Mouse (Mus musculus) forebrain, embryonic 10.5 days (tissue): ENCODE measurements around the gene Abl2. TPM values are rescaled to one million over a fixed set of nuclear protein-coding genes. Genes with fewer than 3 reads are reported as not detected.
"Not testable (repeated sequence)": the region's sequence is repeated elsewhere in the genome, so short reads cannot be mapped to it uniquely, and the experiment has no call there.

Experiments
- DNase-seq: peaks from one replicate; pipeline ENCODE4 v3.0.0-alpha.2; 2017; ENCODE audit warnings: low spot score; ENCODE audit errors: extremely low spot score
- H3K27ac ChIP-seq: fragments of 300-500 bp; sonication (generic); 2 replicates; pipeline ENCODE4 v1.5.1; 2016; ENCODE audit warnings: mild to moderate bottlenecking
- H3K27me3 ChIP-seq: fragments of 300-500 bp; sonication (generic); 2 replicates; pipeline ENCODE4 v1.6.1; 2016; ENCODE audit warnings: mild to moderate bottlenecking; ENCODE audit not compliant: poor library complexity, severe bottlenecking
- H3K36me3 ChIP-seq: fragments of 300-500 bp; sonication (generic); replicated peaks from 2 replicates; pipeline ENCODE4 v1.6.1; 2016; ENCODE audit warnings: mild to moderate bottlenecking, moderate library complexity
- H3K4me1 ChIP-seq: fragments of 300-500 bp; sonication (generic); 2 replicates; pipeline ENCODE4 v1.6.1; 2016
- H3K4me3 ChIP-seq: fragments of 300-500 bp; sonication (generic); 2 replicates; pipeline ENCODE4 v1.5.1; 2016; ENCODE audit warnings: mild to moderate bottlenecking, moderate library complexity
- H3K9me3 ChIP-seq: fragments of 300-500 bp; sonication (generic); 2 replicates; pipeline ENCODE4 v1.6.1; 2016; ENCODE audit warnings: mild to moderate bottlenecking, moderate library complexity
- WGBS: fragments of 180-500 bp; shearing (Covaris S2); methylation state at CpG from one replicate; pipeline ENCODE4 v1.1.7; 2016; 5-methylcytosine and 5-hydroxymethylcytosine counted together
- polyA plus RNA-seq: library from polyadenylated mRNA; unstranded; fragments of >200 nt; fragmentation: Nextera tagmentation; extraction: Ambion mirVana; gene quantifications from 2 replicates; pipeline ENCODE4 v1.2.1, GENCODE M21; 2016

Abl2 gene
- polyA plus RNA-seq, 1 experiment from 2014 or later = 5.0 TPM

DNA sequence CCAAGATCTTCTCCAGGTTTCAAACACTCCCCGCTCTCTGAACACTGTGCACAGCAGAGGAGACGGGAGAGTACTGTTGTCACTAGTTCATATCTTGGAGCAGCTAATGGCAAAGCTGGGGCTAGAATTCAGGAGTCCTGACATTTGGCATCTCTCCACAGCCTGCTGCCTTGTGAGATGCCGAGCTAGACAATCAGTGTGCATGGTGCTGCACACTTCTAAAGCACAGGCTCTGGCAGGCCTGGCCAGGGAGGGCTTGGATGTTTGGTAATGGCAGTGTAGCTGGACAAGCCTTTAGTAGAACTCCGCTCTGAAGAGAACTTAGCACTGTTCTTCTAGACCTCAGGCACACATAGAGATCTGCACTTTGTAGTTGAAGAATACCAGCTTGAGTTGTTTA is 87.4 kb downstream of the Abl2 start:
- H3K9me3 ChIP-seq = no peaks in the 10 kb centered on the region
- peak; percentile 9 for DNase-seq
- WGBS = 90% methylated on average over 4 of the region's 4 CpGs
- no peak overlapping the region for H3K4me3 ChIP-seq
- no peaks in the 10 kb centered on the region for H3K27me3 ChIP-seq
- H3K4me1 ChIP-seq = peaks cover 41% of the 10 kb centered on the region
- H3K36me3 ChIP-seq = peaks cover 58% of the 10 kb centered on the region
- no peak overlapping the region for H3K27ac ChIP-seq

- Histone ChIP-seq H3K36me3 (peaks cover 31% of the 10 kb centered on the region), H3K9me3 (no peaks in the 10 kb centered on the region), H3K27ac (no peak overlapping the region), H3K27me3 (no peaks in the 10 kb centered on the region), H3K4me3 (no peak overlapping the region), H3K4me1 (peaks cover 28% of the 10 kb centered on the region)
- DNase-seq = no peak
- 52% methylated on average over 2 of the region's 2 CpGs for WGBS
Measured at GRCm38 (mm10) chr1:156648705-156649104, 90.1 kb downstream of the Abl2 start.

- H3K27me3 ChIP-seq = no peaks in the 10 kb centered on the region
Measured at GRCm38 (mm10) chr1:156650631-156651030, 92.0 kb downstream of the Abl2 start.

GRCm38 (mm10) chr1:156652189-156652822 is 93.7 kb downstream of the Abl2 start:
- H3K27me3 ChIP-seq = no peaks in the 10 kb centered on the region
- 77% methylated on average over 6 of the region's 6 CpGs for WGBS
- H3K27ac ChIP-seq = no peak overlapping the region
- no peak for DNase-seq
- H3K4me3 ChIP-seq = no peak overlapping the region
- H3K4me1 ChIP-seq = peaks cover 11% of the 10 kb centered on the region
- peaks cover 29% of the 10 kb centered on the region for H3K36me3 ChIP-seq
- no peaks in the 10 kb centered on the region for H3K9me3 ChIP-seq

More at GRCm38 (mm10) chr1:156650631-156651030, 92.0 kb downstream of the Abl2 start:
- Histone ChIP-seq H3K4me3 (no peak overlapping the region), H3K36me3 (peaks cover 33% of the 10 kb centered on the region), H3K27ac (no peak overlapping the region), H3K9me3 (no peaks in the 10 kb centered on the region), H3K4me1 (peaks cover 16% of the 10 kb centered on the region)
- DNase-seq = no peak
- 86% methylated on average over 9 of the region's 9 CpGs for WGBS

DNA sequence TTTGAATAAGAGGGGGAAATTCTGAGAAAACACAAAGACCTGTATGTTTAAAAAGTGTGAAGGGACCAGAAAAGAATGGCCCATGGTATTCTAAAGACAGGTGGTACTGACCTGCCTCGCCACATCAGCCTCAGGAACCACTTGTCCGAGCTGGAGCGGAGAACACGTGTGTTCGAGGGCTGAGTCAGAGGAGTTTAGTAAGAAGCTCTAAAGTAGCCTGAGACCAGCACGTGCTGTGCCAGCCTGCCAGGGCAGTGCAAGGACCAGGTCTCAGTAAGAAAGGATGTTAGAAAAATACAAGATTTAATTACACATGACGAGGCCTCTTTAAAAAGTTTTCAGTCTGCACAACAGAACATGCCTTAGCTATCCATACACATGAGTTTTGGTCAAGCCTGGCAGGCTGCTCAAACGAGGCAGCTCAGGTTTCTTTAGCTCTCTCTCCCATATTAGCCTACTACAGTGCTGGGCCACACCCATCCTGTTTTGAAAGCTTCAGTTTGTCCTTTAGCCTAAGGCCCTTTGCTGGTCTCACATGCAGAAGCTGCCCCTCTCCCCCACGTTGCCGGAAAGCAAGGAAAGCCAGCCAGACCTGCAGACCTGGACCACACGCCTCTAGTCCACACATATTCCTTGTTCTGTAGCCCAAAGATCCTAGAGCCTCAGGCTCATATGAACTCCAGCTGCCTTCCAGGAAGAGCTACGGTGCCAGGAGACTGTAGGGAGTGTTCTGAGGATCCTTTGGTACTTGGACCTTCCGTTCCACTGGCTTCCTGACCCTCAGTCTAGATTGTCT is 96.3 kb downstream of the Abl2 start:
- Histone ChIP-seq H3K27ac (0 out of 2 replicates have a peak overlapping the region, but pooled peaks have one; percentile 17), H3K4me3 (no peak overlapping the region), H3K4me1 (peaks cover 11% of the 10 kb centered on the region), H3K9me3 (no peaks in the 10 kb centered on the region), H3K27me3 (no peaks in the 10 kb centered on the region), H3K36me3 (peaks cover 16% of the 10 kb centered on the region)
- 78% methylated on average over 13 of the region's 13 CpGs for WGBS
- no peak for DNase-seq

DNA sequence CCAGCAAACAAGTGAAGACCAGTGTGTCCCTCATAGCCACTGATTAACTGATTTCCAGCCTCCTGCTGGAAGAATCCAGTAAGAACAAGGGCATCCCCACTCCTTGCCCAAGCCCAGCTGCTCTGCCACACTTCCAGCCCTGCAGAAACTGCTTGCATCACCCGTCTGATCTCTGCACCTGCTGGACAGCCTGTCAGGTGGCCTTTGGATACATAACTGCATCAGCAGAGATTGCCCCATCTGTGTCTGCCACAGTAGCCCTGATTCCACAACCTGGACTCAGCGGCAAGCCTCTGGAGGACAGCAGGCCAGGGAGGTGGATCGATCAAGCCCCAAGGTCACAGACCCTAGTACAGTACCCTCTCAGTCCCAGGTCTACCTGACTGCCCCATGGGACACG is 98.9 kb downstream of the Abl2 start:
- Histone ChIP-seq H3K4me1 (peaks cover 7% of the 10 kb centered on the region), H3K27ac (no peak overlapping the region), H3K9me3 (no peaks in the 10 kb centered on the region), H3K27me3 (no peaks in the 10 kb centered on the region), H3K36me3 (peaks cover 19% of the 10 kb centered on the region), H3K4me3 (no peak overlapping the region)
- 87% methylated on average over 4 of the region's 4 CpGs for WGBS
- DNase-seq = no peak

DNA sequence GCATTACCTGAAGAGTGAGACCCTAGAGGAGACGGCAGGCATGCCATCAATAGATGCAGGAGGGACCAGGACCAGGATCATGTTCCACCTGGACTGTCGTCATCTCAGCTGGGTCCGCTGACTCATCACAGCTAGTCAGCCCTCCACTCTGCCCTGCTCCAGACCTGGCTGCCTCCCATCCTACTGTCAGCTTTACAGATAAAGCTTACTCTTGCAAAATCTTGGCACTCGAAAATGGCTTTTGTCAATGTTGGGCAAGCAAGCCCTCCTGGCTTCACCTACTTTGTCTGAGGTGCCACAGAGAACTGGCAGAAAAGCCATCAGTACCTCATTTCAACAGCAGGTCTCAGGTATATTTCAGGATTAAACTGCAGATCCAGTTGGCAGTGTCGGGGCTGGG is 100.1 kb downstream of the Abl2 start:
- H3K4me3 ChIP-seq = no peak overlapping the region
- H3K4me1 ChIP-seq = peaks cover 7% of the 10 kb centered on the region
- no peak for DNase-seq
- H3K27me3 ChIP-seq = no peaks in the 10 kb centered on the region
- H3K9me3 ChIP-seq = no peaks in the 10 kb centered on the region
- no peak overlapping the region for H3K27ac ChIP-seq
- H3K36me3 ChIP-seq = peaks cover 19% of the 10 kb centered on the region
- WGBS = 90% methylated on average over 5 of the region's 5 CpGs

DNA sequence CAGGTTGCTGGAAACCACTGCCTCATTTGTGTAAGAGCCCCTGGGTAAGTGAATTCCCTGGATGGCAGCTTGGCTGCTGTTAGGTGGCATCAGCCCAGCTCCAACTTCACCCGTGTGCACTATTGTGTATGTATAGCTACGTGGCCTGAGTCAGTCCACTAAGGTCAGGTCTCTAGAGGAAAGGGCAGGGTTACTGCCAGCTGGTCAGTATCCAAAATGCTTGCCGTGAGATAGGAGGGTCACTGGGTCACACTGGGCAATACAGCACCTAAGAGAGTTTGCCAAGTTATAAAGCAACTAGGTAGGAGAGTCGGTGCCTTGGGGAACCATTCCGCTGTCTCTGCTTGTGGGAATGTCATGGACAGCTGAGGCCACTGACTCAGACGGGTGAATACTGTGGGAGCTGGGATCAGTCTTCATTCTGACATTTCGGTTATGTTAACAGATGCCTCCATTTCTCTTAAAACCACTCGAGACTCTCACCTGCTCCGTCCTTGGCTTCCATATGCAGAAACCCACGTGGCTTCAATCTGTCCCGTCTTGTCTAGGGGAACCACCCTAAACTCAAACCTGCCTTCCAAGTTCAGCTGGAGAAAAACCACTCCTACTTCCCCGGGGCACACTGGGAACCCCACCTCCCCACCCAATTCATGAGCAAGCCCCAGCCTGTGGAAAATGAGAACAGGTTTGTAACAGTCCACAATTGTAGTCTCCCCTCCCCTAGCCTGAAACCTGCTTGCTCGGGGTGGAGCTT is 101.5 kb downstream of the Abl2 start:
- no peak overlapping the region for H3K27ac ChIP-seq
- H3K27me3 ChIP-seq = no peaks in the 10 kb centered on the region
- no peak for DNase-seq
- peaks cover 19% of the 10 kb centered on the region for H3K36me3 ChIP-seq
- WGBS = 91% methylated on average over 13 of the region's 13 CpGs
- H3K4me3 ChIP-seq = no peak overlapping the region
- no peaks in the 10 kb centered on the region for H3K9me3 ChIP-seq
- H3K4me1 ChIP-seq = peaks cover 2% of the 10 kb centered on the region

- H3K36me3 ChIP-seq = peaks cover 16% of the 10 kb centered on the region
- not testable (repeated sequence) for H3K9me3 ChIP-seq, DNase-seq, H3K4me1 ChIP-seq, H3K27me3 ChIP-seq, H3K4me3 ChIP-seq, H3K27ac ChIP-seq
- 77% methylated on average over 21 of the region's 21 CpGs for WGBS
Measured at GRCm38 (mm10) chr1:156660660-156661236, 102.2 kb downstream of the Abl2 start.

DNA sequence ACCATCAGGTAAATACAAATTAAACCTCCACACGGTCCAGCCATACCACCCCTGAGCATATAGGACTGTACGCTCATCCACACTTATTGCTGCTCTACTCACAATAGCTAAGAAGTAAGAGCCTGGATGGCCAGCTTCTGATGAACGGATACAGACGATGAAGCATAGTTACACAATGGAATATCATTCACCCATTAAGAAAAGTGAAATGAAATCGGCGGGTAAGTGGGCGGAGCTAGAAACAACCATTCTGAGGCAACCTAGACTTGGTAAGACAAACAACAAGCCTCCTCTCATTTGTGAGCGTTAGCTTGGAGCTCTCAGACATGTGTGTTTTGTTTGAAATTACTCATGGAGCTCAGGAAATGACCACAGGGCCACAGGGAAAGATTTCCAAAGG is 107.2 kb downstream of the Abl2 start:
- Histone ChIP-seq H3K9me3 (no peaks in the 10 kb centered on the region), H3K27ac (no peak overlapping the region), H3K36me3 (peaks cover 6% of the 10 kb centered on the region; the same call in 1 of the 2 replicates), H3K4me1 (peaks cover 21% of the 10 kb centered on the region), H3K27me3 (no peaks in the 10 kb centered on the region; the same call in 1 of the 2 replicates), H3K4me3 (no peak overlapping the region)
- no peak for DNase-seq
- 92% methylated on average over 8 of the region's 8 CpGs for WGBS

DNA sequence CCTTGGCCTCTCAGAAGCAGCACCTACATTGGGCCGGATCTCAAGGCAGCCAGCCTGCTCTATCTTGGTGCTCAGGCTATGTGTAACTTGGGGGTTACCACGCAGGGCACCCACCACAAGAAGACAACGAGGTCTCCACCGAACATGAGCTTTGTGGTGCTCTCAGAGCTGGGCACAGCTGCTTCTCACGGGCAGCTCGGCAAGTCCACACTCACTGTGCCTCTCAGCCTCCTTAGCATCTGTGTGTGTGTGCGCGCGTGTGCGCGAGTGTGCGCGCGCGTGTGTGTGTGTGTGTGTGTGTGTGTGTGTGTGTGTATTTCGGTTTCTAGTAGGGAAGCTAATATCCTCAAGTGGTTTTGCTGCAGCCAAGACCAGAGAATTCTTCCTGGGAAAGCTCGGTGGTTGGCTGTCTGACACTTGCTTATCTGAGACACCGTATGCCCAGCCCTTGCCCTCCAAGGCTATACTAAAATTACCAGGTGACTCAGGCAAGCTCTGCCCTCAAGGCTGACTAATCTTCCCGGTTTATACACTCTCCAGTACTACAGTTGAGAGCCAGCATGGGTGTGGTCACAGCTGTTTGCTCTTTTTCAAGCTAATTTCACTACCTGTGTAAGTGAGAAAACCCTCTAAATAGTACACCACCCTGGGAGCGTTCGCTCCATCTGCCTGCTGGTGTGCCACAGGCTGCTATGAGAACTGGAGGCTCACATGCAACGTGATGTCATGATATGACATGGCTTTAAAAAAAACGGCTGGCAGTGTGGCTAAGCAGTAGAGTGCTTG is 108.7 kb downstream of the Abl2 start:
- no peak for DNase-seq
- no peak overlapping the region for H3K4me3 ChIP-seq
- peaks cover 3% of the 10 kb centered on the region; the same call in 1 of the 2 replicates for H3K27me3 ChIP-seq
- H3K9me3 ChIP-seq = no peaks in the 10 kb centered on the region
- no peak overlapping the region for H3K27ac ChIP-seq
- H3K36me3 ChIP-seq = no peaks in the 10 kb centered on the region; the same call in 1 of the 2 replicates
- H3K4me1 ChIP-seq = peaks cover 21% of the 10 kb centered on the region
- 88% methylated on average over 23 of the region's 23 CpGs for WGBS

DNA sequence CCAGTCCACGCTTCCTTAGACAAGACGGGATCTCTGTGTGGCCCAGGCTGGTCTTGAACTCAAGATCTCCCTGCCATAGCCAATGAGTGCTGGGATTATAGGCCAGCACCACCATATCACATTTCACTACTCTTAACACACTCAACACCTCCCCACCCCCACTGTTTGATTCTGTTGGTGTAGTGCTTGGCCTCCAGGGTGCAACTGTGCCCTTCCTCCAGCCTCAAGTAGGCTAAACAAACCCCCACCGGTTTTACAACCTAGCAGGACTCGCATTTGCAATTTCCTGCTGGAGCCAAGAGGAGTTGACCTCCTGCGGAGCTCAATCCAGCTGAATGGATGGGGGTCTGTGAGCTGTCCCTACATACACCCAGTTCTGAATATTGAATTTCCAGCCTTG is 110.0 kb downstream of the Abl2 start:
- H3K4me1 ChIP-seq = peaks cover 31% of the 10 kb centered on the region
- 32% methylated on average over 5 of the region's 5 CpGs for WGBS
- no peak overlapping the region for H3K4me3 ChIP-seq
- peaks cover 14% of the 10 kb centered on the region for H3K27me3 ChIP-seq
- no peaks in the 10 kb centered on the region for H3K9me3 ChIP-seq
- H3K27ac ChIP-seq = no peak overlapping the region
- no peaks in the 10 kb centered on the region; the same call in 1 of the 2 replicates for H3K36me3 ChIP-seq
- no peak for DNase-seq
